Comparison of ENCODE assay signal across 15 mouse cellular contexts in genomic region chr3:138531479-138532181, GRCm38 (mm10). TPM values are rescaled to one million over a fixed set of nuclear protein-coding genes. Genes with fewer than 3 reads are reported as not detected.
DNase-seq lines count a peak whose midpoint lies in the region; ATAC-seq and TF ChIP-seq lines count a peak whose summit lies in the region.
"Had no signal": no experiment of that assay in that cellular context is flagged by ENCODE, and none has a peak within 500 bp of the region (broad histone marks: within the 10 kb centered on the region; RNA-seq: fewer than 3 reads in every experiment).

No protein-coding gene starts in this region.

- H3K9me3 ChIP-seq in erythroblast, embryonic 14.5 days (ENCODE audit: control insufficient read depth, low read length), result no peaks in the 10 kb centered on the region
- no peaks in the 10 kb centered on the region for H3K9me3 ChIP-seq in limb, embryonic 12.5 days
- no peaks in the 10 kb centered on the region for H3K9me3 ChIP-seq in limb, embryonic 10.5 days (replicated peaks)
- H3K9me3 ChIP-seq in E14TG2a.4 (ENCODE audit: low read length), result no peaks in the 10 kb centered on the region
- H3K9me3 ChIP-seq in liver, embryonic 13.5 days (replicated peaks), result no peaks in the 10 kb centered on the region
- H3K9me3 ChIP-seq: forebrain, embryonic 13.5 days; heart, embryonic 12.5 days; hindbrain, embryonic 15.5 days; midbrain, embryonic 15.5 days had no signal

- no peak overlapping the region for H3K9ac ChIP-seq in limb, embryonic 12.5 days (replicated peaks)
- no peak overlapping the region for H3K9ac ChIP-seq in liver, embryonic 13.5 days
- H3K9ac ChIP-seq: forebrain, embryonic 13.5 days; heart, embryonic 12.5 days; hindbrain, embryonic 15.5 days; midbrain, embryonic 15.5 days had no signal

- peak overlapping the region; percentile 24 for H3K4me3 ChIP-seq in erythroblast, embryonic 14.5 days (replicated peaks)
- no peak overlapping the region for H3K4me3 ChIP-seq in limb, embryonic 12.5 days (replicated peaks)
- H3K4me3 ChIP-seq in limb, embryonic 10.5 days, result no peak overlapping the region
- peak overlapping the region; percentile 18; the same call in 1 of the 2 replicates for H3K4me3 ChIP-seq in E14TG2a.4 (replicated peaks; ENCODE audit: low read length)
- H3K4me3 ChIP-seq in liver, embryonic 13.5 days (replicated peaks), result no peak overlapping the region
- H3K4me3 ChIP-seq: forebrain, embryonic 13.5 days; heart, embryonic 12.5 days; hindbrain, embryonic 15.5 days; left cerebral cortex, adult 2 months; midbrain, embryonic 15.5 days had no signal

- WGBS in limb, embryonic 12.5 days, result 77% methylated on average over 12 of the region's 12 CpGs
- WGBS in limb, embryonic 10.5 days, result 79% methylated on average over 12 of the region's 12 CpGs
- 36% methylated on average over 12 of the region's 12 CpGs for WGBS in liver, embryonic 13.5 days (ENCODE audit: insufficient replicate concordance)

- no peaks in the 10 kb centered on the region for H3K27me3 ChIP-seq in erythroblast, embryonic 14.5 days (ENCODE audit: control insufficient read depth)
- H3K27me3 ChIP-seq in limb, embryonic 12.5 days, result no peaks in the 10 kb centered on the region
- no peaks in the 10 kb centered on the region for H3K27me3 ChIP-seq in limb, embryonic 10.5 days (ENCODE audit: low read depth, poor library complexity, severe bottlenecking)
- no peaks in the 10 kb centered on the region for H3K27me3 ChIP-seq in E14TG2a.4 (ENCODE audit: insufficient read depth, low read length)
- no peaks in the 10 kb centered on the region for H3K27me3 ChIP-seq in liver, embryonic 13.5 days
- H3K27me3 ChIP-seq: forebrain, embryonic 13.5 days; heart, embryonic 12.5 days; hindbrain, embryonic 15.5 days; midbrain, embryonic 15.5 days had no signal

- 0 out of 2 replicates have a peak overlapping the region, but pooled peaks have one; percentile 9 for H3K27ac ChIP-seq in limb, embryonic 12.5 days
- no peak overlapping the region for H3K27ac ChIP-seq in limb, embryonic 10.5 days
- no peak overlapping the region for H3K27ac ChIP-seq in liver, embryonic 13.5 days
- H3K27ac ChIP-seq: forebrain, embryonic 13.5 days; hindbrain, embryonic 15.5 days; left cerebral cortex, adult 2 months; midbrain, embryonic 15.5 days had no signal

- DNase-seq in limb, embryonic 10.5 days (ENCODE audit: low spot score), result no peak
- no peak for DNase-seq in liver, embryonic 13.5 days
- no peak for DNase-seq in spleen, postnatal 36 days (ENCODE audit: low spot score in 2 of 2)
- DNase-seq in frontal cortex, postnatal 25 days (ENCODE audit: low spot score in 2 of 2), result no peak
- DNase-seq: cerebellum, adult 9-10 months; kidney, adult 18-20 months had no signal

- H3K4me1 ChIP-seq in erythroblast, embryonic 14.5 days (ENCODE audit: control insufficient read depth), result peaks cover 55% of the 10 kb centered on the region
- peaks cover 26% of the 10 kb centered on the region for H3K4me1 ChIP-seq in limb, embryonic 12.5 days (replicated peaks)
- peaks cover 13% of the 10 kb centered on the region for H3K4me1 ChIP-seq in limb, embryonic 10.5 days
- peaks cover 69% of the 10 kb centered on the region for H3K4me1 ChIP-seq in E14TG2a.4 (replicated peaks; ENCODE audit: low read depth, low read length)
- H3K4me1 ChIP-seq in liver, embryonic 13.5 days (replicated peaks), result peaks cover 58% of the 10 kb centered on the region

- H3K36me3 ChIP-seq in erythroblast, embryonic 14.5 days (ENCODE audit: control insufficient read depth), result peaks cover 23% of the 10 kb centered on the region
- peaks cover 10% of the 10 kb centered on the region; the same call in 1 of the 2 replicates for H3K36me3 ChIP-seq in limb, embryonic 12.5 days
- H3K36me3 ChIP-seq in limb, embryonic 10.5 days, result peaks cover 12% of the 10 kb centered on the region
- peaks cover 15% of the 10 kb centered on the region; the same call in 1 of the 2 replicates for H3K36me3 ChIP-seq in E14TG2a.4 (ENCODE audit: insufficient read depth, low read length)
- peaks cover 5% of the 10 kb centered on the region; the same call in 1 of the 2 replicates for H3K36me3 ChIP-seq in liver, embryonic 13.5 days
- H3K36me3 ChIP-seq: hindbrain, embryonic 15.5 days; midbrain, embryonic 15.5 days had no signal

- TF ChIP-seq CTCF in E14TG2a.4 (conservative IDR thresholded peaks at IDR 0.05; ENCODE audit: low read length), result no peak

- ATAC-seq in erythroblast, adult 5-6 weeks (replicated peaks; ENCODE audit: low FRiP score, poor library complexity, severe bottlenecking), result no peak
- ATAC-seq in limb, embryonic 12.5 days (ENCODE audit: insufficient number of reproducible peaks, insufficient read depth, low FRiP score, low TSS enrichment, low read depth), result no peak
- no peak for ATAC-seq in liver, embryonic 13.5 days (ENCODE audit: low read depth)
- ATAC-seq: forebrain, embryonic 13.5 days; midbrain, embryonic 15.5 days had no signal

- H3K4me2 ChIP-seq in limb, embryonic 12.5 days, result no peak overlapping the region
- peak overlapping the region; percentile 32; the same call in 1 of the 2 replicates for H3K4me2 ChIP-seq in liver, embryonic 13.5 days
- H3K4me2 ChIP-seq: forebrain, embryonic 13.5 days; heart, embryonic 12.5 days; hindbrain, embryonic 15.5 days; midbrain, embryonic 15.5 days had no signal

RNA-seq across cellular contexts. Expression of gene Eif4e, which starts 5.7 kb away (rescaled TPM):
- polyA plus RNA-seq in erythroblast, embryonic 14.5 days (2012), result 0.67 and 1.1 TPM in 2 replicates
- 55.5 and 73.6 TPM in 2 replicates for total RNA-seq in erythroblast, adult 5-6 weeks (2015; ENCODE audit: low replicate concordance)
- total RNA-seq in erythroblast, adult 5-6 weeks (2017; ENCODE audit: low replicate concordance), result 53.2 and 70.4 TPM in 2 replicates
- 380 and 391 TPM in 2 replicates for polyA plus RNA-seq in limb, embryonic 12.5 days (2016; fragmentation: Nextera tagmentation; extraction: Ambion mirVana)
- polyA plus RNA-seq in limb, embryonic 10.5 days (2016; fragmentation: Nextera tagmentation; extraction: Ambion mirVana), result 540 and 565 TPM in 2 replicates
- polyA plus RNA-seq in liver, embryonic 13.5 days (2015; fragmentation: Nextera tagmentation; extraction: Ambion mirVana), result 206 and 264 TPM in 2 replicates

RNA-seq across cellular contexts. Expression of gene Metap1, which starts 42.3 kb away (rescaled TPM):
- 0.65 and 0.97 TPM in 2 replicates for polyA plus RNA-seq in erythroblast, embryonic 14.5 days (2012)
- total RNA-seq in erythroblast, adult 5-6 weeks (2015; ENCODE audit: low replicate concordance), result 10.0 and 15.3 TPM in 2 replicates
- 18.2 and 21.3 TPM in 2 replicates for total RNA-seq in erythroblast, adult 5-6 weeks (2017; ENCODE audit: low replicate concordance)
- 44.1 and 44.2 TPM in 2 replicates for polyA plus RNA-seq in limb, embryonic 12.5 days (2016; fragmentation: Nextera tagmentation; extraction: Ambion mirVana)
- polyA plus RNA-seq in limb, embryonic 10.5 days (2016; fragmentation: Nextera tagmentation; extraction: Ambion mirVana), result 49.7 and 51.1 TPM in 2 replicates
- 26.1 and 32.0 TPM in 2 replicates for polyA plus RNA-seq in liver, embryonic 13.5 days (2015; fragmentation: Nextera tagmentation; extraction: Ambion mirVana)

Comparison
In these comparisons a context has a peak if more than half of its experiments do, and no peak if none do; other contexts are left out.
1. H3K4me3 ChIP-seq: peak in erythroblast, embryonic 14.5 days (single experiment) and E14TG2a.4 (single experiment); none in limb, embryonic 12.5 days (single experiment), limb, embryonic 10.5 days (single experiment) and liver, embryonic 13.5 days (single experiment).
2. RNA of gene Eif4e, which starts 5.7 kb away (polyA plus RNA-seq): 540 to 565 TPM in limb, embryonic 10.5 days, 380 to 391 TPM in limb, embryonic 12.5 days and 206 to 264 TPM in liver, embryonic 13.5 days; 0.67 to 1.1 TPM in erythroblast, embryonic 14.5 days; every median in the first group is over 10 times any median in the second.
3. RNA of gene Metap1, which starts 42.3 kb away (polyA plus RNA-seq): 49.7 to 51.1 TPM in limb, embryonic 10.5 days, 44.1 to 44.2 TPM in limb, embryonic 12.5 days and 26.1 to 32.0 TPM in liver, embryonic 13.5 days; 0.65 to 0.97 TPM in erythroblast, embryonic 14.5 days; every median in the first group is over 10 times any median in the second.